Mouse (Mus musculus) B cell, adult 2 months (primary cell): ENCODE measurements around the gene Mreg.
A peak's percentile ranks its signal among the peaks of the same experiment; 100 is the strongest.

Experiments used
- DNase-seq, 2 experiments: peaks; one replicate each; pipeline ENCODE4 v3.0.0; 2022

Gene Mreg

DNA sequence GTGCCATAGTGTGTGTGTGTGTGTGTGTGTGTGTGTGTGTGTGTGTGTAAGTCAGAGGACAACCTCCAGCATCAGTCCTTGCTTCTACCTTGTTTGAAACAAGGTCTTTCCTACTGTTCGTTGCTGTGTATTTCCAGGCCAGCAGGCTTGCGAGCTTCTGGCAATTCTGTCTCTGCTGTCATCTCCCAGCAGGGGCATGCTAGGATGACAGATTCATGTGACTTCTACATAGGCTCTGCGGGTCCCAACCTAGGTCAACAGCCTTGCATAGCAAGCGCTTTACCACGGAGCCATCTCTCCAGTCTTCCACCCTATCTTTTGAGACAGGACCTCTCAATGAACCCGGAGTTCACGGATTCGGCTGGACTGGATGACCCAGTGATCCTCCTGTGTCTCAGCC is 20.7 kb downstream of the Mreg start:
- DNase-seq: no peak

DNA sequence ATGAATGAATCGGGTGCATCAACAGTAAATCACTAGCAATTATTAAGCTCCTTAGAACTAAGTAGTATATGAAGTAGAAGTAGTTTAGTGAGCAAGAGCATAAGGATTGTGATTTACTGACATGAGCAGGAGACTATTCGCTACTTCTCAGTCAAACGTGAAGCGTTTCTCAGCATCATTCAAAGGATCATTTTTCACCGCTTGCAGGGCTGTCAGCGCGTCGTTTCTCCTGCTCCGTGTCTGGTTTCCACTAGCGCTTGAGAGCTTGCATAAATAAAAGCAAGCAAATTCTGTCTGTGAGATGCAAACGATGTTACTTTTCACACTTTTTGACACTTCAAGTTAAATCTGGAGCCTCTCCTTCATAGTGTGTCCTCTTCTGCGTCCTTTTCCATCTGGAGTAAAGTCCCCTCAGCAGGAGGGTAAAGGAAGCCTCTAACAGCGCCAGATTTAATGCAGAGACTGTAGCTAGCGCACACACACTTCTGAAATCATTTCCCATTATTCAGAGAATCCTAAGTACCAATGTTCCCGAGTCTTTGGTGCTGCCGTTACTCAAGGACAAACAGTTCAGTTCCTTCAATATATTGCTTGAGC is 23.9 kb downstream of the Mreg start:
- no peak for DNase-seq

DNA sequence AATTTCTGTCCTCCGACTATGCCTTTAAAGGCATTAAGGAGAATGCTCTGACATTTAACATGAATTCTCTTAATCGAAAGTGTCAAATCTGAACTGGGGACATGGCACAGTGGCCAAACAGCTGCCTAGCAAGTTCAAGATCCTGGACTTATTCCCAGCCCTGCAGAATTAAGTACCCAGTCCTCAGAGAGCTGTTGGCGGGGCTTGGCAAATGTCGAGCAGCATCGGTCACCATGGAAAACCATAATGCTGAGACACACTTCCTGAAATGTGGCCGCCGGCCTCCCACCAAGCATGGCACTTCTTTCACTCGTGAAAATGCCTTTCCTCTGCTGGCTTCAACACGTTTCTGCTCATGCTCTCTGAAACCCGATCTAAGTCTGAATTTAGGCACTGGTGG is 24.6 kb downstream of the Mreg start:
- no peak for DNase-seq

DNA sequence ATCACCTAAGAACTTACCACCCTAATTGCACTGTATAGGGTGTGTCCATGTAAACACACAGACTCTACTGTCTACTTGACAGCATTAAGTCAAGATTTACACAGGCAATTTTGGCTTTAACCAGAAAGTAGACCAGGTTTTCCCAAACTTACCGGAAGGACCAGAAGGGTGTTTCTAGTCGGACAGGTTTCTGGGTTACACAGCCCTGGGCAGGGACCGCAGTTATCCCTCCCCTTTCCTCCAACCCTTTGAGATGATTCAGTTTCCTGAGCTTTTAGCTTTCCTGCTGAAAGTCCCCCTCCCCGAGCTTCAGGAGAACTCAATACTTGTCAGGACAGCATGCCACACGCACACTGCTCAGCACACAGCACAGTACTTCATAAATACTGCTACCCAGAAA is 26.0 kb downstream of the Mreg start:
- no peak for DNase-seq

DNA sequence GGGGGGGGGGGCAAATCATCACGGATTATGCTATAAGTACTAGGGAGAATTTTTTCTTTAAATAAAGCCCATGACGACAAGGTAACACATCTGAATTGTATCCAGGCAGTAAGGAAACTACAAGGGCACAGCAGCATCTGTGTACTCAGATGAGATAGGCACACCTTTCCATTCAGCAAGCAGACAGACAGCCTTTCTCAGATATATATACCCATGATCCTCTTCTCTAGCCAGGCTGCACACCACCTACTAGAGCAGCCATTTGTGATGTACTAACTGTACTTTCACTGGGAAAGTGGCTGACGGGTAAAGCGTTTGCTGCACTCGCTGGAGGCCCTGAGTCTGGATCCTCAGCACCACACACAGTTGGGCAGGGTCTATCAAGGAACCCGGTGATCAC is 28.6 kb downstream of the Mreg start:
- no peak for DNase-seq

DNA sequence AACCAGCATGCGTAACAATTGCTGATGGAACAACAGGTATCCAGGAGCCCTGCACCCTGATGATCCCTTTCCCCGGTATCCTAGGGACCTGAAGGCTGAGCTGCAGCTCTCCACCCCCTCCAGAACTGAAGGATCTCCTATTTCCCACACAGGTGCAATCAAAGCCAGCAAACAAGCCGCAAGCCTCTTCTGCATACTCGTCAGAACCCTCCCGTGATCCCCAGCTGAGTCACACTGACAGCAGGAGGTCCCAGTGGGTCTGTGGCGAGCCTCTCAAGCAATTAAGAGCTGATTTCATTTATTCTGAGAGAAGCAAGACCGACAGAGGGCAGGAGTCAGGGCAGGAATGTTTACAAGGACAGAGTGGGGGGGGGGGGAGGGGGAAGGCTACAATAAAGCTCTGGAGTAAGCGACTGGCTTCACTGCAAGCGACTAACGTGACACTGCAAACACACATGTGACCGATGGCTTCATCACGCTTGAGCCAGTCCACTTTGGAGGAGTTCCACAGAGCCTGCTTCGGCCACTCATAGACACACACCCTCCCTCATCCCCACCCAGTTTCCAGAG is 29.1 kb downstream of the Mreg start:
- no peak for DNase-seq

DNA sequence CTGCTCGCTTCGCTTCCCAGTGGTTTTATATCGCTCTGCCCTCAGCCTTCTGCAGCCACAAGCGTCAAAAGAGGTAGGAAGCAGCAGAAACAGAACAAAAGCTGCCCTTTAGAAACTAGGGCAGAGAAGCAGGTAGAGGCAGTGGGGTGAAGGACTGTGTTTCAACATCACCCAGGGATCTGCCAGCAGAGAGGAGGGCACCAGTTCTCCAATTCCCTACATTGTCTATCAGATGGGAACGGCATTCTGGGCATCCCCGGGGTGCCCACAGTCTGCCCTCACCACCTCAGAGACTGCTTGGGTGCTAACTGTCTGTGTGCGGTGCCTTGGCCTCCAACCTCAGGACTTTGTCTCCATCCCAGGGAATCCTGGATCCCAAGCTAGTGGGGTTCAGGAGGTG is 32.2 kb downstream of the Mreg start:
- DNase-seq: no peak

DNA sequence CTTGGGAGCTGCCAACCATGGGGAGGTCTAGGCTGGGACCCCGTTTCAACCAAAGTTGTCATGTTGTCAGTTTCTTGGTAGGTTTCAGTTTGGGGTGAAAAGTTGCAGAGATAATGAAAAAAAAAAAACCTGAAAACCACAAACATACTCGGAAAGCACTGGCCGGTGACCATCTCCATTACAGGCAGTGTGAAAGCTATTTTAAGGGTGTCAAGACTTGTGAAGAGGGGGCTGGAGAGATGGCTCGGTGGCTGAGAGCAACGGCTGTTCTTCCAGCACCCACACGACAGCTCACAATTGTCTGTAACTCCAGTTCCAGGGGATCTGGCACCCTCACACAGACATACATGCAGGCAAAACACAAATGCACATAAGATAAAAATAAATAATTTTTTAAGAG is 35.9 kb downstream of the Mreg start:
- DNase-seq: no peak

DNA sequence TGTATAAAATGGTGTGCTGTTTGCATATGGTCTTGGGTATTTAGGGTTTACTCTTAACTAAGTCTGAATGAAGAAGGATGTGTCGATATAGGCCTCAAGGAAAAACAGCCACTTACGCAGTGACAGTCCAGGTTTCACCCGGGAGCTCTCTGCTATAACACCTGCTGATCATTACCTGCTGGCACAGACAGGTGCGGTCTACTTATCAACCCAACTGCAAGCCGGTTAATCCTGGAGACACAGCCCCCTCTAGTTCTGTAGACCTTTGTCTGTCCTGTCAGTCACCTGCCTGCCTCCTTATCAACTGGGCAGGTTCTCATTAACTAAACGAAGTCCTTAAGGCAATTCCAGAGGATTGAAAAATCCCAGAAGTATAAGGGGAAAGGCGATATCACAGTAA is 37.9 kb downstream of the Mreg start:
- DNase-seq: no peak

DNA sequence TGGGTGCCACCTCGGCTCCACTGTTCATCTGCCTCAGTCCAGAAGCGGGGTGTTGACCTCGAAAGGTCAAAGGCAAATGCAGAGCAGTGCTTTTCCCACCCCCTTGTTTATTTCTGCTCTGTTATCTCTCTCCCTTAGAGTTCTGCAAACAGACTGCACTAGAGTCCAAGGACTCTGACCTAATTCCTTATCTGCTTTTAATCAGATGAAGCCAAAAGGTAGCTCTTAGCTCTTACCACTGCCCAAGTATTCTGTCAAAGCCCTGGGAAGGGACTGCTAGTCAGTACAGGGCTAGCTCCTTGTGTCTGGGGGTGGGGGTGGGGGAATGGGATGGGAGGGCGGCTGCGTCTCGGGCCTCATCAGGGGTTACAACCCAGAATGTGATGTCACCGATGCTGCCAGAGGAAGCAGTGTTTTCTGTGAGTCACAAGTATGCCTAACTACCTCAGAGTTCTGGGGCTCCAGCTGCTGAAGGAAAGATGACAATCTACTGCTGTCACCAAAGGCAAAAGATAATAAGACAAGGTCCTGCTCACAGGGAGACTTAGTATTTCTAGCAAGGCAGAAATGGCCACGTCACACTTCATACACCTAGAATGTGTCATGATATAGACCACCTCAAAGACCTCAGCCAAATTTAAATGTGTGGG is 38.6 kb downstream of the Mreg start:
- DNase-seq: no peak

DNA sequence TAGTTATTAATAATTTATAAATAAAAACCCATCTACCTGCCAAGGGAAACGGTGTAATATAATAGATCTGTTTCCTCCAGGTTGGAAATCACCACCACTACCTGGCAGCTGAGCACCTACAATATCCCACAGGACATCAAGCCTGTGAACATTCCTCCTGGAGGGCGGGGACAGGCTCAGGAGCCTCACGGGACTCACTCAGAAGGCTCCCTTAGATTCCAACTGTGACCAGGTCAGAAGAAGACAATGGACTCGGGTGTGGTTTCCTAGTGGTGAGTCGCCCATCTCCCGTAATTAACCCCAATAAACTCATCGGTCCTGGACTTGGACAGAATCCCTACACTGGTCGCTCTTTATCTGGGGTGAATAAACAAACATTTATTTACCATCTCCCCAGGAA is 39.3 kb downstream of the Mreg start:
- DNase-seq: no peak

DNA sequence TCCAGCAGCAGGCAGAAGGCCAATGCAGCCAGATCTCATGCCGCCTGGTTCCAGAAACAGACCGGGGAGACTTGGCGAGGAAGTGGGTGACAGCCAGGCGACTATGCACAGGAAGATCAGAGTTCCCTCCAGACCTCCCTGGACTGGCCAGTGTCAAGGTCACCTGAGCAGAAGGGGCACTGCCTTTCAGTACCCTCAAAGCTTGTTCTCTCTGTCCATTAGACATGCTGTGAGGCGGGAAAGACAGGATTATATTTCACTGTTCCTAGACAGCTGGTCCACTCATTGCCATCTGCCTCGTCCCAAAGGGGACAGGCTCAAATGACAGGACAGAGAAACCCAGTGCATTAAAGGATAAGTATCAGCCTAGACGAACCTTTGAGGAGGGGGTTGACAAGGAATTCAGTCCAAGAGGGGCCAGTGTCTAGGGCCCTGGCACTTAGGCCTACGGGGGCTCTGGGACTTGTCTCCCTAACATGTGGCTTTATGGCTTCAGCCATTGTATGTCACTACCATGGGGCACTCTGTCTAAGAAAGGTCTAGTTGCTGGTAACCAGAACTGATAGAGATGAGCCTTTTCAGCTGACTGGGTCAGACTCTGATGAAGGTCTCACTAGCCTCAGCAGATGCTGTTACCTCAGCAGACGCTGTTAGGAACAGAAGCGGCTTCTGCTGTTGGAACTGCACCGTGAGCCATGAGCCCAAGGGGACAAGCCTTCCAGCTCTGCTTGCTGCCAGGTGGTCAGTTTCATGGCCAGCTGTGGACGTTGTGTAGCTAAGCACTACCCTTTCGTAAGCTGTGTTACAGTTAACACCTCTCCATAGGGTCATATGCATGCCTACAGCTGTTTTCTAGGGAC is 40.9 kb downstream of the Mreg start:
- DNase-seq: no peak

DNA sequence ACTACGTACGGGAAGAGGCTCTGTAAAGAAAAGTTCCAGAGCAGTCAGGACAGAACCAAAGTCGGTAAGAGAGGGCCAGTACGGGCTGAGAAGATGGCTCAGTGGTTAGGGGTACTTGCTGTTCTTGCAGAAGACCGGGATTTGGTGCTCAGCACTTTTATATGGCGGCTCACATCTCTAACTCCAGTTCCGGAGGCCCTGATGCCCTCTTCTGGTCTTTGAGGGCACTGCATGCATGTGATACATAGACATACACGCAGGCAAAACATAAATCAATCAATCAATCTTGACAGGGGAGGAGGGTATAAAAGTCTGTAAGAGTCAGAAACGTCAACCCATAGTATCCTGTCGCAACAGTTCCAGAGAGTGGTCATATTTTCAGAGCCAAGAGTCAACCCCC is 45.1 kb downstream of the Mreg start:
- DNase-seq: no peak

DNA sequence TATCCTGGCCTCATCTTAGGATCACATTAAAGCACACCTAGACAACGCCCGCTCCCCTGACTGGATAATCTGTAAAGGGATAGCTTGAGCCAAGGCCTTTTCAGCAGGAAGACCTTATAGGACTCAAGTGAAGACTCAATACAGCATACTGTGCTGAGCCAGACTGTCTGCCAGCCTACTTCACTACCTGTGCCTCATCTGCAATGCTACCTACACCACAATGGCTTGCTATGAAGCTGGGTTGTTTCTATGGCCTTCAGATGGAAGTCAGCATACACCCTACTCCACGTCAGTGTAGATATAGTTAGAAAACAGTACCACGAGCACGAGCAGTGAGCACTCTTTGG is 45.7 kb downstream of the Mreg start:
- no peak for DNase-seq

DNA sequence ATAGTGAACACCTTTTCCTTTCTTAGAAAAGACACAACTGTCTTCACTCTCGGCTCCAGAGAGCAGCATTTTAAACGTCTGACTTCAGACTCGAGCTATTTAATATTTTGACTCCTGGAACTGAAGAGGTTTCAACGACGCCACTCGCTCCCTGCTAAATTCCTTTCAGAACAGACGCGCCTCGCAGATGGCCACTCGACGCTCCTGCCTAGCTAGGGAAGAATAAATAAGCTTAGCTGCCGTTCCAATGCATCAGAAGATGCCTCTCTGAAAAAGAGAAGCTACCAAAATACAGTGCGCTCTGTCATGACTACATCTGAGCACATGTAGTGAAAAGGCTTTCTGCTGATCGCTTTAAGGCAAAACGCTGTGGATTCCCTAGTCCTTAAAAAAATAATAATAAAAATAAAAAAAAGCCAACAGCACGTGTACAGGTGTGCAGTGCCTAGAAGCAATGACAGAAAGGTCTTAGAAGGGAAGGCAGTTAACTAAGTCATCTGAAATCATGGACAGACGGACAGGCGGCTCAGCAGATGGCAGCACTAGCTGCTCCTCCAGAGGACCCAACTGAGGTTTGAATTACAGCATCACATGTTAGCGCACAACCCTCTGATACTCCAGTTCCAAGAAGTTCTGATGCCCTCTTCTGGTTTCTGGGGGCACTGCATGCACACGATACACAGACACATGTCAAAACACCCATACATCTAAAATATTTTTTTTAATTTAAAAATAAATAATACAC is 46.2 kb downstream of the Mreg start:
- peak; percentile 12 to 19 for DNase-seq

DNA sequence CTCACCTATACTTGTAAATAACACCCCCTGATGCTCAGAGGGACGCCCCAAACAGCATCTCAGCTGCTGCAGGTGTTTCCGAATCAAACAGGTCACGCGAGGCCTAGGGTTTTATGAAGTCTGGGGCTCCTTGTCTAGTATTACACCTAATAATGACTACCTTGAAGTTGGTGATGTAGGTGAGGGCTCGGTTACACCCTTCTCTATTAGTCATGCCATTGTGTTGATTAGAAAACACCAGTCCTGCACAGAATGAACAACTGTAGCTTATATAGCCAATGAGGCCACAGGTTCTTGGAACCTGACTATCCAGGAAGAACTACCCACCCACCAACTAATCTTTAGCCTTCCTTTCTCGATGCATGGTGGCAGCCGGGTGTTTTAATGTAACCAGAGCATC is 51.8 kb downstream of the Mreg start:
- no peak for DNase-seq

DNA sequence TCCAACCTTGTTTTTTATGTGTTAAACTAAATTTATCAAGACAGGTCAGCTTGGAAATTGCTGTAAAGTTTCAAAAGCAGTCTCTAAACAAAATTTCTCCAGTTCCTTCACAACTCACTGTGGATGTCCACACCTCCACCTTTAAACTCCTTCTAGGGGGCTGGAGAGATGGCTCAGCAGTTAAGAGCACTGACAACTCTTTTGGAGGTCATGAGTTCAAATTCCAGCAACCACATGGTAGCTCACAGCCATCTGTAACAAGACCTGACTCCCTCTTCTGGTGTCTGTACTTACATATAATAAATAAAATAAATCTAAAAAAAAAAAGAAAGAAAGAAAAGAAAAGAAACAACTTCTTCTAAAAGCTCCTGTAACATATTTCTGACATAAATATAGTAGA is 67.1 kb downstream of the Mreg start:
- DNase-seq: no peak

DNA sequence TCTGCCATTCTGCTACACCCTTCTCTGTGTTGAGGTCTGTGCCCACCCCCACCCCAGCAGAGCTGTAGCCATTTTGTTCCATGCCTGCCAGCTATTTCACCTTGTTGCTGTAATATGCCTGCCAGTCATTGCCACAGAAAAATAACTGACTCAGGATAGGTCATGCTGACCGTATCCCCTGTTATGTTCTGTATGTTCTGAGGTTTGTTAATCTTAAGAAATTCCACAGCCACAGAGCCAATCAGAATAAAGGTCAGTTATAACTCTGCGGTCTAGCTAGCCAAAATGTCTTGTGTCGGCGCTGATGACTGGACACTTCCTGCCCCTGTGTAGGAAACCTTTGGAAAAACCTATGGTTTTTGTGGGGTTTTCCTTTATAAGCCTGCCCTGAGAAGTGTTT is 67.7 kb downstream of the Mreg start:
- no peak for DNase-seq

DNA sequence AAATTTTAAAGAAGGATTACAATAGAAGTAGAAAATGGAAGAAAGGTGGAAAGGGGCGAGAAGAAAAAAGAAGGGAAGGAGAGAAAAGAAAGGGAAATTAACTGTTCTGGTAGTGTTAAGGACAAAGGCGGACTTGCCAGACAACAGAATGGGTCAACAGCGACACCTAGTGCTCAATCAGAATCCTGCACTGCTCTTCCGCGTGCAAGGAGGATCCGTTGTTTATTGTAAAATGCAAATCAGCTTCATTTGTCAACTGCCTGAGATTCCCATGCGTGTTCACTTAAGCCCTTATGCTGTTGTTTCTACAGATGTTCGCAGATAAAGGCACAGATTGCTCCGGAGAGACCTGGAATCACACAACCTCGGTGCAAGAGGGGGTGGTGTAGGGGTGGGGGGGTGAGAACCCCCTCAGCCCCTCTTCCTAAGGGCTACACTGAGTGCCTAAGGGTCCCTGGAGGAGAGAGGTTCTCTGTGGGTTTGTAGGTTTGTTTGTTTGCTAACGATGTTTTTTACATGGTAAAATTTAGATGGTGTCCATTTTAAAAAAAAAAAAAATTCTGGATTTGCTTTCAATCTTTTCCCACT is 70.1 kb downstream of the Mreg start:
- DNase-seq: peak; percentile 52 to 55

DNA sequence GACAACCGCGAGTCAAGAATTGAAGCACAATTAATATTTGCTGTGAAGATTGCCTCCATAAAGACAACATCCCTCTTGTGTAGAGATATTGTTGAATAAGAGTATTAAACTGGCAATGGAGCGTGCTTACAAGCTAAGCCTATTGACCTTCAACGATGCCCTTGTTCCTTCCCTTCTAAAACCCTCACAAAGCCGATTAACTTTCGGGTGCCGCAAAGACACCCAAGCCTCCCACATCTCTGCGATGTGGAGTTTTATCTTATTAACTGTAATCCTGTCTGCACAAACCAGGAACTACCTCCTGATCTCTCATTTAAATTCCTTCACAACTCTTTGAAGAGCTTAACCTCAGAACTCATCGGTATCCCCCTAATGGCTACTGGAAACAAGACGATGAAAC is 76.0 kb downstream of the Mreg start:
- DNase-seq: no peak

DNA sequence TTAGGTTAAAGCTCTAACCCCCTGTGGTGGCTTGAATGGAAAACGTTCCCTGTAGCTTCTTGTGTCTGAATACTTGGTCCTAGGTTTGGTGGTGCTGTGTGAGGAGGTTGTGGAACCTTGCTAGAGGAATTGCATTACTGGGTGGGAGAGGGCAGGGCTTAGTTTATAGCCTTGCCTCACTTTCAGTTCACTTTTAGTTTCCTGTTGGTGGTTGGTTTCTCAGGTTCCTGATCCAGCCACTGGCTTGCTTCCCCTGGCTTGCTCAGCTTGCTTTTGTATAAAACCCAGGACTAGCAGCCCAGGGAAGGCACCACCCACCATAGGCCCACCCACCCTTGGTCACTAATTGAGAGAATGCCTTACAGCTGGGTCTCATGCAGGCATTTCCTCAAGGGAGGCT is 77.6 kb downstream of the Mreg start:
- no peak for DNase-seq

DNA sequence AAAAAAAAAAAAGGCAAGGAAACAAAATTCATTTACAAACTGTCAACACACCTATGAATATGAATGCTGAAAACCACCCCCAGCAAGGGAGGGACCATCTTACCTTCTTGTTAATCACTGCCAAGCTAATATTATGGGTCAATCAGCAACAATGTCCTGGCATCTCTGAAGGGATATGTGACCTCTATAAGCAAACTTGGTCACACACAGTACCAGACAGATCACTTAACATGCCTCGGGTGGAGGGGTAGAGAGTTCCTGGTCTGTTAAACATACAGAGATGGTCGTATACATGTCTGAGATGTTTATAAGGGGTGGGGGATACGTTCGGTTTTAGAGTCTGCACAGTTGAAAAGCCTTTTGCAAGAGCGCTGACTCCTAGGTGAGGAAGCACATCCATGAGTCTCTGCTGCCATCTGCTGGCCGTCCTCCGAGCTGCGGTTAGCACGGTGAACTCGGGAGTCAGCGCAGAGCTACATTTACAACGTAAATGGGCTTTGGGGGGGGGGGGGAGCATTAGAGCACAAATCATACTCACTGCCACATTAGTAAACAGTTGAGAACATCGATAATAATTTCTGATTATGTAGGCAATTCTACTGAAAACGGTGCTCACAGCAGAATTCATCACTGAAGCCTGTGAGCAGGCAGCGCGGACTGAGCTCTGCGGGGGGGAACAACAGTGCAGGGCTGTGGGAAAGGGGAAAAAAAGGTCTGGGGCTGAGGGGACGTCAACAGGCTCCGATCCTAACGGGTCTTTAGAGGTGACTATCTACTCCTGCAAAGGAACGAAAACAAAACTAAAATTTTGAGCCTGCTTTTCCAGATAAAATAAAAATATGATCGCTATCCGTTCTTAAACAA is 88.4 kb downstream of the Mreg start:
- DNase-seq: peak; percentile 85 to 88
